Mouse (Mus musculus): Measurements from ENCODE around the gene Adprh. TPM values are rescaled to one million over a fixed set of nuclear protein-coding genes. Genes with fewer than 3 reads are reported as not detected.

Gene Adprh
- polyA plus RNA-seq, 1 experiment from 2014 or later, result 22.0 TPM

- Histone ChIP-seq H3K36me3 (ENCODE audit: inconsistent target) (no peaks in the 10 kb centered on the region), H3K79me2 (ENCODE audit: inconsistent target) (peaks cover 39% of the 10 kb centered on the region; the same call in 1 of the 2 replicates), H3K27ac (no peak overlapping the region), H3K4me3 (ENCODE audit: inconsistent target) (no peak overlapping the region)
- 98% methylated on average over 5 of the region's 5 CpGs for WGBS (ENCODE audit: missing documents)
Measured at GRCm38 (mm10) chr16:38473661-38474060, 21.2 kb upstream of the Adprh start.

- Histone ChIP-seq H3K4me3 (ENCODE audit: inconsistent target) (no peak overlapping the region), H3K79me2 (ENCODE audit: inconsistent target) (peaks cover 50% of the 10 kb centered on the region; the same call in 1 of the 2 replicates), H3K36me3 (ENCODE audit: inconsistent target) (no peaks in the 10 kb centered on the region), H3K27ac (no peak overlapping the region)
- 95% methylated on average over 4 of the region's 5 CpGs for WGBS (ENCODE audit: missing documents)
Measured at GRCm38 (mm10) chr16:38472507-38472873, 20.0 kb upstream of the Adprh start.

- no peaks in the 10 kb centered on the region for H3K36me3 ChIP-seq (ENCODE audit: inconsistent target)
- 94% methylated on average over 11 of the region's 11 CpGs for WGBS (ENCODE audit: missing documents)
Measured at GRCm38 (mm10) chr16:38471697-38472506, 19.4 kb upstream of the Adprh start.

GRCm38 (mm10) chr16:38469437-38469836 is 16.9 kb upstream of the Adprh start:
- H3K36me3 ChIP-seq (ENCODE audit: inconsistent target), result no peaks in the 10 kb centered on the region; the same call in 1 of the 2 replicates
- H3K4me3 ChIP-seq (ENCODE audit: inconsistent target), result no peak overlapping the region
- H3K79me2 ChIP-seq (ENCODE audit: inconsistent target), result peaks cover 81% of the 10 kb centered on the region
- H3K27ac ChIP-seq, result no peak overlapping the region
- WGBS (ENCODE audit: missing documents), result 85% methylated on average over 8 of the region's 8 CpGs

More at GRCm38 (mm10) chr16:38471697-38472506, 19.4 kb upstream of the Adprh start:
- Histone ChIP-seq H3K79me2 (ENCODE audit: inconsistent target) (peaks cover 56% of the 10 kb centered on the region; the same call in 1 of the 2 replicates), H3K27ac (no peak overlapping the region), H3K4me3 (ENCODE audit: inconsistent target) (no peak overlapping the region)

- Histone ChIP-seq H3K79me2 (ENCODE audit: inconsistent target) (peaks cover 89% of the 10 kb centered on the region), H3K27ac (no peak overlapping the region), H3K4me3 (ENCODE audit: inconsistent target) (no peak overlapping the region), H3K36me3 (ENCODE audit: inconsistent target) (no peaks in the 10 kb centered on the region; the same call in 1 of the 2 replicates)
- 59% methylated on average over 3 of the region's 3 CpGs for WGBS (ENCODE audit: missing documents)
Measured at GRCm38 (mm10) chr16:38468706-38469018, 16.2 kb upstream of the Adprh start.

- Histone ChIP-seq H3K79me2 (ENCODE audit: inconsistent target) (peaks cover 91% of the 10 kb centered on the region), H3K4me3 (ENCODE audit: inconsistent target) (no peak overlapping the region), H3K27ac (no peak overlapping the region), H3K36me3 (ENCODE audit: inconsistent target) (no peaks in the 10 kb centered on the region; the same call in 1 of the 2 replicates)
- 78% methylated on average over 8 of the region's 8 CpGs for WGBS (ENCODE audit: missing documents)
Measured at GRCm38 (mm10) chr16:38467917-38468705, 15.6 kb upstream of the Adprh start.

- H3K36me3 ChIP-seq (ENCODE audit: inconsistent target), result no peaks in the 10 kb centered on the region; the same call in 1 of the 2 replicates
Measured at GRCm38 (mm10) chr16:38467091-38467916, 14.8 kb upstream of the Adprh start.

GRCm38 (mm10) chr16:38466089-38466488 is 13.6 kb upstream of the Adprh start:
- WGBS (ENCODE audit: missing documents), result 82% methylated on average over 3 of the region's 4 CpGs
- Histone ChIP-seq H3K36me3 (ENCODE audit: inconsistent target) (no peaks in the 10 kb centered on the region; the same call in 1 of the 2 replicates), H3K27ac (no peak overlapping the region)

More at GRCm38 (mm10) chr16:38467091-38467916, 14.8 kb upstream of the Adprh start:
- peaks cover 96% of the 10 kb centered on the region for H3K79me2 ChIP-seq (ENCODE audit: inconsistent target)
- 88% methylated on average over 13 of the region's 13 CpGs for WGBS (ENCODE audit: missing documents)
- no peak overlapping the region for H3K27ac ChIP-seq
- H3K4me3 ChIP-seq (ENCODE audit: inconsistent target), result no peak overlapping the region

GRCm38 (mm10) chr16:38463305-38463704 is 10.8 kb upstream of the Adprh start:
- no peak overlapping the region for H3K4me3 ChIP-seq (ENCODE audit: inconsistent target)
- peaks cover 100% of the 10 kb centered on the region for H3K79me2 ChIP-seq (ENCODE audit: inconsistent target)
- 97% methylated on average over 4 of the region's 5 CpGs for WGBS (ENCODE audit: missing documents)
- H3K36me3 ChIP-seq (ENCODE audit: inconsistent target), result no peaks in the 10 kb centered on the region; the same call in 1 of the 2 replicates
- H3K27ac ChIP-seq, result no peak overlapping the region

More at GRCm38 (mm10) chr16:38466089-38466488, 13.6 kb upstream of the Adprh start:
- Histone ChIP-seq H3K4me3 (ENCODE audit: inconsistent target) (no peak overlapping the region), H3K79me2 (ENCODE audit: inconsistent target) (peaks cover 97% of the 10 kb centered on the region)

GRCm38 (mm10) chr16:38462161-38462560 is 9.7 kb upstream of the Adprh start:
- Histone ChIP-seq H3K79me2 (ENCODE audit: inconsistent target) (peaks cover 99% of the 10 kb centered on the region), H3K4me3 (ENCODE audit: inconsistent target) (no peak overlapping the region), H3K27ac (no peak overlapping the region), H3K36me3 (ENCODE audit: inconsistent target) (no peaks in the 10 kb centered on the region; the same call in 1 of the 2 replicates)
- WGBS (ENCODE audit: missing documents), result 72% methylated on average over 7 of the region's 7 CpGs

- H3K79me2 ChIP-seq (ENCODE audit: inconsistent target), result peaks cover 95% of the 10 kb centered on the region
- no peak overlapping the region for H3K27ac ChIP-seq
- H3K4me3 ChIP-seq (ENCODE audit: inconsistent target), result no peak overlapping the region
- no peaks in the 10 kb centered on the region; the same call in 1 of the 2 replicates for H3K36me3 ChIP-seq (ENCODE audit: inconsistent target)
- 83% methylated on average over 8 of the region's 8 CpGs for WGBS (ENCODE audit: missing documents)
Measured at GRCm38 (mm10) chr16:38461749-38462148, 9.2 kb upstream of the Adprh start.

- Histone ChIP-seq H3K27ac (no peak overlapping the region), H3K4me3 (ENCODE audit: inconsistent target) (no peak overlapping the region), H3K36me3 (ENCODE audit: inconsistent target) (no peaks in the 10 kb centered on the region; the same call in 1 of the 2 replicates), H3K79me2 (ENCODE audit: inconsistent target) (peaks cover 77% of the 10 kb centered on the region)
- 79% methylated on average over 4 of the region's 4 CpGs for WGBS (ENCODE audit: missing documents)
Measured at GRCm38 (mm10) chr16:38459990-38460389, 7.5 kb upstream of the Adprh start.

GRCm38 (mm10) chr16:38458600-38459280 is 6.2 kb upstream of the Adprh start:
- WGBS (ENCODE audit: missing documents), result 67% methylated on average over 6 of the region's 6 CpGs
- Histone ChIP-seq H3K36me3 (ENCODE audit: inconsistent target) (no peaks in the 10 kb centered on the region), H3K79me2 (ENCODE audit: inconsistent target) (peaks cover 65% of the 10 kb centered on the region), H3K4me3 (ENCODE audit: inconsistent target) (peak overlapping the region; percentile 54), H3K27ac (peak overlapping the region; percentile 80)
